Comparison of ENCODE assay signal across 8 mouse cellular contexts in the genomic region with DNA sequence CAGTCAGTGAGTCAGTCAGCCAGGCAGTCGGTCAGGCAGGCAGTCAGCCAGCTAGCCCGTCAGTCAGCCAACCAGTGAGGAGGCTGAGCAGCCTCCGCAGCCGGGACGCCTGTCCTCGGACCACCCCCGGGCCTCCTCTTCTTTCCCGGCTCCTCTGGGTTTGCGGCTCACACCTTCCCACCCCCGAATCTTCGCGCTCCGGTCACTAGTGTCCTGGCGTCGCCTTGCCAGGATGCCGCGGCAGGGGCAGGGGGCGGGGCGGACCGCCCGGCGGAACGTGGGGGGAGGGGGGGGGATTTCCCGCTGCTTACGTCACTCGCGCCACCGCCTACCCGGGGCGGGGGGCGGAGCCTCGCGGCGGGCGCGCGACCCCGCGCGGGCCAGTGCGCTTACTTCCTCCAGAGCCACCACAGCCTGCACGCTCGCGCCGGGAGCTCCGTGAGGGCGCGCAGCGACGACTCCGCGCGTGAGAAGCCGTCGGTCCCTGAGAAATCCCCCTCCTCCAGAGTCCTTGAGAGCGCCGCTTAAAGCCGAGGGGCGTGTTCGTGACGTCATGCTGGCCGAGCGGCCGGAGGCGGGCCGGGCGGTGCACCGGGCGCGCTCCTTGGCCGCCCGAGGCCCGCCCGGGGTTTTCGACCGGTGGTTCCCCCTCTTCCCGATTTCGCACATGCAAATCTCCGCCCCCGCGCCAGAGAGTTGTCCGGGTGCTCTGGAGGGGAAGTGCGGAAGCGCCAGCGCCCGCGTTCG. TPM values are rescaled to one million over a fixed set of nuclear protein-coding genes. Genes with fewer than 3 reads are reported as not detected.
DNase-seq lines count a peak whose midpoint lies in the region; ATAC-seq and TF ChIP-seq lines count a peak whose summit lies in the region.

A gene (minus strand): TSS at position 211 of the 747 bp plus-strand sequence.

- POLR2A ChIA-PET in Patski (lab: Charles Lee) = no interaction called here

- H3K27me3 ChIP-seq in Patski = no peaks in the 10 kb centered on the region
- peaks cover 9% of the 10 kb centered on the region; the same call in 1 of the 2 replicates for H3K27me3 ChIP-seq in hindbrain, embryonic 15.5 days

- no peaks in the 10 kb centered on the region for H3K9me3 ChIP-seq in hindbrain, embryonic 15.5 days

- peak within 1 kb of the TSS; percentile 60 for H3K9ac ChIP-seq in hindbrain, embryonic 15.5 days

- no peaks in the 10 kb centered on the region for H3K36me3 ChIP-seq in hindbrain, embryonic 15.5 days

- DNase-seq in Patski (ENCODE audit: low read depth, low spot score) = peak; percentile 62
- peak; percentile 96 to 97 for DNase-seq in cerebellum, postnatal 25 days
- DNase-seq in frontal cortex, postnatal 36 days (ENCODE audit: low spot score in 2 of 2) = peak; percentile 93
- DNase-seq in left cerebral cortex, adult 11 months (ENCODE audit: low spot score) = peak; percentile 85
- DNase-seq in lung, postnatal 4 days = peak; percentile 91 to 95
- peak; percentile 84 for DNase-seq in retina, postnatal 7 days (ENCODE audit: low read depth, low spot score)
- peak; percentile 92 for DNase-seq in urinary bladder, adult 2 months (ENCODE audit: low spot score)

- TF ChIP-seq CTCF in Patski (IDR thresholded peaks at IDR 0.05) = no peak

- peaks cover 10% of the 10 kb centered on the region for H3K4me1 ChIP-seq in hindbrain, embryonic 15.5 days (replicated peaks)

- CTCF ChIA-PET in Patski (lab: Charles Lee) = interaction anchor here (1.1 to 1.4 kb wide), 2 partner anchors 92 to 112 kb away, joined by 3 to 5 read pairs; no protein-coding TSS in a partner anchor

- H3K4me2 ChIP-seq in hindbrain, embryonic 15.5 days = peak within 1 kb of the TSS; percentile 65

- in situ Hi-C loops in Patski (cut with MboI; ENCODE audit: low pct_unique_long_range_greater_than_20kb) = loop anchor here (25.0 kb wide), 1 partner anchor 784 kb away; a partner anchor contains a TSS

- H3K4me3 ChIP-seq in hindbrain, embryonic 15.5 days = peak within 1 kb of the TSS; percentile 71

- peak; percentile 86 for ATAC-seq in Patski
- peak; percentile 96 for ATAC-seq in hindbrain, embryonic 15.5 days (ENCODE audit: low FRiP score, low read depth)

- WGBS in hindbrain, embryonic 15.5 days = under 1% methylated on average over 68 of the region's 88 CpGs

- peak within 1 kb of the TSS; percentile 87 for H3K27ac ChIP-seq in hindbrain, embryonic 15.5 days (replicated peaks)

RNA-seq across cellular contexts. Expression of the gene that starts here (rescaled TPM):
- 5.6 TPM for polyA plus RNA-seq in Patski (2021)
- polyA plus RNA-seq in hindbrain, embryonic 15.5 days (2015; fragmentation: Nextera tagmentation; extraction: Ambion mirVana) = 0.41 and 0.60 TPM in 2 replicates
- polyA plus RNA-seq in urinary bladder, adult 2 months (2012; rRNA removed) = 3.2 and 3.6 TPM in 2 replicates

Comparison
In these comparisons a context has a peak if more than half of its experiments do, and no peak if none do; other contexts are left out.
1. Peak in every context shown above with its lines: DNase-seq, ATAC-seq, H3K4me3 ChIP-seq and H3K27ac ChIP-seq.
2. Peak in ATAC-seq, H3K4me3 ChIP-seq, H3K27ac ChIP-seq, H3K9ac ChIP-seq and H3K4me2 ChIP-seq in hindbrain, embryonic 15.5 days; RNA of the gene not detected or under 1 TPM.